Mouse (Mus musculus) inflammation-experienced regulatory T-cells, adult 6 months (primary cell): ENCODE data around the gene Arhgap25. TPM values are rescaled to one million over a fixed set of nuclear protein-coding genes. Genes with fewer than 3 reads are reported as not detected.

Experiments
- ATAC-seq: one replicate; pipeline ENCODE4 v1.8.0; 2017
- polyA plus RNA-seq, 3 experiments: library from polyadenylated mRNA; unstranded; fragments of 100-300 nt; shearing (Covaris generic); gene quantifications; one replicate each; pipeline ENCODE4 v1.2.1; 2017

Gene Arhgap25
- polyA plus RNA-seq, 3 experiments from 2014 or later: 77.8 to 111 (median 105) TPM

- no peak for ATAC-seq
Observed at GRCm38 (mm10) chr6:87443253-87443652, 89.8 kb downstream of the Arhgap25 start.

- no peak for ATAC-seq
Observed at GRCm38 (mm10) chr6:87436745-87437144, 96.3 kb downstream of the Arhgap25 start.

GRCm38 (mm10) chr6:87435791-87436190 is 97.3 kb downstream of the Arhgap25 start:
- ATAC-seq: no peak

- no peak for ATAC-seq
Observed at GRCm38 (mm10) chr6:87428487-87429044, 104.5 kb downstream of the Arhgap25 start, which contains the start of gene Bmp10. Gene Bmp10, plus strand, starts transcription at chr6:87428994.

- ATAC-seq: no peak
Observed at GRCm38 (mm10) chr6:87427616-87428015, 105.4 kb downstream of the Arhgap25 start.

GRCm38 (mm10) chr6:87426954-87427353 is 106.1 kb downstream of the Arhgap25 start:
- ATAC-seq: no peak

- ATAC-seq: no peak
Observed at GRCm38 (mm10) chr6:87424037-87424816, 108.8 kb downstream of the Arhgap25 start.

GRCm38 (mm10) chr6:87422304-87422703 is 110.8 kb downstream of the Arhgap25 start:
- no peak for ATAC-seq

GRCm38 (mm10) chr6:87412011-87412410 is 121.0 kb downstream of the Arhgap25 start:
- ATAC-seq: no peak

Other genes with a start within 250 kb of the Arhgap25 start
- gene Antxr1, start 197.4 kb downstream of the Arhgap25 start, polyA plus RNA-seq: under 1 TPM in 1 of 3 experiments, not detected in 2; 0.34 TPM
- gene Gkn1, start 182.3 kb downstream of the Arhgap25 start, polyA plus RNA-seq: not detected
- not detected for gene Gkn2, start 159.9 kb downstream of the Arhgap25 start, polyA plus RNA-seq
- not detected for gene Gkn3, start 144.3 kb downstream of the Arhgap25 start, polyA plus RNA-seq
- gene Bmp10, start 104.3 kb downstream of the Arhgap25 start, polyA plus RNA-seq: not detected
- gene Prokr1, start 57.5 kb upstream of the Arhgap25 start, polyA plus RNA-seq: not detected
- 1 to 10 TPM; 4.3 to 5.4 (median 4.8) TPM for gene Aplf, start 138.9 kb upstream of the Arhgap25 start, polyA plus RNA-seq
- gene Efcc1, start 197.6 kb upstream of the Arhgap25 start, polyA plus RNA-seq: under 1 TPM in 2 of 3 experiments, not detected in 1; 0.30 to 0.87 TPM
- gene Gp9, start 244.8 kb upstream of the Arhgap25 start, polyA plus RNA-seq: under 1 TPM in 1 of 3 experiments, not detected in 2; 0.41 TPM